Mouse (Mus musculus): ENCODE data around the gene Pcsk6.

DNA sequence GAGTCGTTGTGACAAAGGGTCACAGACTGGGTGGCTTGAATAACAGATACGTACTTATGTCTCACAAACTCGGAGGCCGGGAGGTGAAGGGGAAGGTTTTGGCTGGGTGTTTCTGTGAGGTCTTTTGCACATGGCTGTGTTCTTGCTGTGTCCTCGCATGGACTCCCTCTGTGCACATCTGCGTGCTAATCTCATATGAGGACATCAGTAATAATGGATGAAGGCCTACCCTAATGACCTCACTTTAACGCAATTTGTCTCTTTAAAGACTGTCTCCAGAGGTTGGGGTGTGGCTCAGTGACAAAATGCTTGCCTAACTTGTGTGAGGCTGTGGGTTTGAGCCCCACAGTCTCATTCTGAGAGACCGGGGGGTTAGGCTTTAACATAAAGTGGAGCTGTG, 55.0 kb downstream of the Pcsk6 start:
- TF ChIP-seq POLR2A (IDR thresholded peaks at IDR 0.05; ENCODE audit: low read depth, low read length) = no peak
- TF ChIP-seq CTCF (IDR thresholded peaks at IDR 0.05; ENCODE audit: extremely low read depth, insufficient read depth, insufficient read length, insufficient replicate concordance) = no peak
